Mouse (Mus musculus): ENCODE results near the gene 4930404H24Rik.
"Not testable (repeated sequence)": the region's sequence is repeated elsewhere in the genome, so short reads cannot be mapped to it uniquely, and the experiment has no call there.

4930404H24Rik gene

DNA sequence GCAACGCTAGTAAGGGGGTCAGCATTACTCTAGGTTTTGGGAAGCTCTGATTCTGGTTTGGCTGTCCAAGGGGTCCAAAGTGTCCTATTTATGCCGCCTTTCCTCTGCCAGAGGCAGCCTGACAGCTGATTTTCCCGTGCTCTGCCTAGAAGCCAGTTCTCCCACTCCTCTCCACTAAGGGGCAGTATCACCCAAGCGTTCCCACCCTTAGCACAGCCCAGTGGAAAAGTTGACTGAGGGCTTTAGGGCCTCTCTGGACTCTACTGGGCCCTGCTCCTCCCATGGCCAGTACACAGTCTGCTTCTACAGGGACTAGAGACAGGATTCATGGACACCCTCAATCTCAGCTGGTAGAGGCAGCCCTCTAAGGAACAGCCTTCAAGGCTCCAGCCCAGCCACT lies 14.0 kb upstream of the 4930404H24Rik start:
- peak; percentile 41 to 66 for DNase-seq (ENCODE audit: low spot score in 2 of 2)

DNA sequence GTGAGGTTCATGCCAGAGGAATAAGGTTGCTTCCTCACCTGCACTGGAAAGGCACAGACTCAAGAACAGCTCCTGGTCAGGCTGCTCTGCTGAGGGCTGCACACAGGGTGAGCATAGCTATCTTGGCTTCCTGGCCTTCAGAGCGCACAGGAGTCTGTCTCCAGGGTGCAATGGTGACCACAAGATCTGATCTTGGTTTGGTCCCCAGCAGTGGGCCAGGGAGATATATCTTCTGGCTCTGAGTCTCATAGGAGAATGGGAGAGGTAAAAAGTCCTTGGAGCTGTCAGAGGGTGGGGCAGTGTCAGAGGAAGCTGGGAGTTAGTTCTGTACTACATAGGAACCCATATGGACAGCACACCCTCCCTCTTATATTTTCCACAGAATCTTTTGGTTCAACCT lies 13.1 kb upstream of the 4930404H24Rik start:
- no peak for DNase-seq (ENCODE audit: low spot score in 2 of 2)

DNA sequence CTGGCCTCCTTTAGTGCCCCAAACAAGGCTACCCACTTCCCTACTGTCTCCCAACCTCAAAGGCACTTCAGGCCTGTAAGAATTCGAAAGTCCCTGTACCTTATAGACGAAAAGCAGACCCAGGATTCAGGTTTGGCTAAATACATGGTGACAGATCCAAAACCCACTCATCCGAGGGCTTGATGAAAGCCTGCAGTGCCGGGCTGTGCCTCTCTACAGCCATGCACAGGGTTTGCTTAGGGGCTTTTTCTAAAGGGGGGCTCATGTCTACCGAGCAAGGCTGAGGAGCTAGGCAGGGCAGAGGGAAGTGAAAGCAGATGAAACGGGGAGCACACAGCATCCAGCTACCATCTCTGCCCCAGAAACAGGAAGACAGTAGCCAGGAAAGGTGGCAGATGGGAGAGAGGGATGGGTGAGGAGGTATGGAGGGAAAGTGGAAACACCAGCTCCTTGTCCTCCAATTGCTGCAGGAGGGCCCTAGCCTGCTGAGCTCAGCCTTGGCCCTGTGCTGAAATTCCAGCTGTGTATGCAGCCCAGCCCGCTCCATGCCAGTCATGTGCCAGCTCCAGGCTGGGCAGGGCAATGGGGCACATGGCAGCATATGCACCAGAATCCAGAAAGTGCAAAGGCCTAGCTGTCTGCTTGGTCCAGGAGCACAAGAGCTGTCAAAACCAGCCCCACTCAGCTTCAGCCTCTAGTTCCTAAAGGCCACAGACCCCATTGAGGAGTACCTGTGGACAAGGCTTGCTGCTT lies 11.3 kb upstream of the 4930404H24Rik start:
- DNase-seq (ENCODE audit: low spot score in 2 of 2) = no peak

DNA sequence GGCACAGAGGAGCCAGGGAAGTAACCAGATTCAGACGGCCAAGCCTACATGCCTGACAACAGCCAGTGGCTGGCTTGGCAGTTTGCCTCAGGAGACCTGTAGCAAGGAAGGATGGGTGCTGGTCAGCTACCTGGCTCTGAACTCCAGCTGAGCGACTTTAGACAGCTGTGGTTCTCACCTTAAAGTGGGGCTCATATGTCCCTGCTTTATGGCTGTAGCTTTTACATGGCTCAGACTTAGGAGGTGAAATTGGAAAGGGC lies 10.8 kb upstream of the 4930404H24Rik start:
- DNase-seq (ENCODE audit: low spot score in 2 of 2) = no peak

DNA sequence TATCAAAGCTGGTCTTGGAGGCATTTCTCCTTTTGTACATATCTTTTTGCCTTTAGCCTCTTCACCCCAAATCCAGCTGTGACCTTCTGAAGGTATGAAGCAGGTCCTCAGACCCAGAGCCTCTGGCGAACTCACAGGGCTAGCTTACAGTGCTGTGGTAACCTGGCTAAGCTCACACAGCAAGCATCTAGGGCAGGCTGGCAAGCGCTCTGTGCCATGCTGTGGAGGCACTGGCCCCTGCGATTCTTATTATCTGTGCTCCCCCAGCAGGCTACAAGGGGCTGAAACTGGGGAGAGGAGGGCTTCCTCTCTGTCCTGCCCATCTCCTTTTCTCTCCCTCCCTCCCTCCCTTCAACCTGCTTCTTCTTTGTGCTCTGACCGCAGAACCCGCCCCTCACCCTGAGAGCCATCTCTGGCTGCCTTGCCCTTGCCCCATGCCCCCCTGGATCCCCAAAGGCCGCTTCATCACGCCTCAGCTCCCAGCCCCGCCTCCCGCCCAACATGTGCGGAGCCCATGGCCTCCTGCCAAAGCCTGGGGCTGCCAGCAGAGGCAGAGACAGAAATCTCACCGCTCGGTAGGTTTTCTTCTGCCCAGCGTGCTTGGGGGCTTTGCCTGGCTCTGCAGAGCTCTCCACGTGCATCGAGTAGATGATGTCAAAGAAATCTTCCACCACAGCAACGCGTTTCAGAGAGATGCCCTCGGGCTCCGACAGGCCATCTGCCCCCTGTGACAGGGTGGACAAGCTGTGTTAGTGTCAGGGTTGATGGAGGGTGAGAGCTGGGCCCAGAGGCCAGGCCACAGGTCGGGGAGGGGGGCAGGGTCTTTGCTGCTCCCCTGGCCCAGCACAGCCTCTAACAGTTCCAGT lies 9.2 kb upstream of the 4930404H24Rik start:
- peak; percentile 43 to 67 for DNase-seq (ENCODE audit: low spot score in 2 of 2)

DNA sequence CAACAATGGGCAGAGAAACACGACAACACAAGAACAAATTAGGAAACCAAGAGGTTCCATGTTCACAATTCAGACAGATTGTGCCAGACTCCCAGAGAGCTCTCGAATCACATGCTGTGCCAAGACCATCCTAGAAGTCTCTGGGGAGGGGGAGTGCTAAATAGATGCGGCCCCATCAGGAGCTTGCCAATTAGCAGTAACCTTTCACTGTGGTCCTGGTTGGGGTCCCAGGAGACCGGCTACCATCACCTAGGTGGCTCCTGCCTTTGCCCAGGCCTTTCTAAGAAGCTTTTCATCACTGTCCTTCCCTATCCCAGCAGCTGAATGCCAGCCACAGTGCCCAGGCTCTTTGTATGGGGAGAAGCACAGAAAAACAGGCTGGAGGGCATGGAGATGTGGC lies 8.5 kb upstream of the 4930404H24Rik start:
- no peak for DNase-seq (ENCODE audit: low spot score in 2 of 2)

DNA sequence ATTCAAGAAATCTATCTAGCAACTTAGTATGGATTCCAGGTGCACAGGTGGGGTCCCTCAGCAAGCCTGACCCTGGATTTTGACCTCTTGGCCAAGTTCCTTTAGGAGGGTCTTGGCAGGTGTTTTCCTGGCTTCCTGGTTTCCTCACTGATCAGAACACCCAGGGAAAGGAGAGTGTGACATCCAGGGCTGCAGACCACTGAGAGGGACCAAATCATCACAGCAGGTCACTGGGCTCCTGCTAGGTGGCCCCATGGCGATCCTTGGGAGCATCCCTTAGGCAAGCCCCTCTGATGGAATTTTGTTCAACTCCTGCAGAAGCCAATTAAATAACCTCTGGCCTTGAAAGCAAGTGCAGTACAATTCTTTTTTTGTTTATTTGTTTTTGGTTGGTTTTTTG lies 2.5 kb upstream of the 4930404H24Rik start:
- DNase-seq (ENCODE audit: low spot score in 2 of 2) = no peak

DNA sequence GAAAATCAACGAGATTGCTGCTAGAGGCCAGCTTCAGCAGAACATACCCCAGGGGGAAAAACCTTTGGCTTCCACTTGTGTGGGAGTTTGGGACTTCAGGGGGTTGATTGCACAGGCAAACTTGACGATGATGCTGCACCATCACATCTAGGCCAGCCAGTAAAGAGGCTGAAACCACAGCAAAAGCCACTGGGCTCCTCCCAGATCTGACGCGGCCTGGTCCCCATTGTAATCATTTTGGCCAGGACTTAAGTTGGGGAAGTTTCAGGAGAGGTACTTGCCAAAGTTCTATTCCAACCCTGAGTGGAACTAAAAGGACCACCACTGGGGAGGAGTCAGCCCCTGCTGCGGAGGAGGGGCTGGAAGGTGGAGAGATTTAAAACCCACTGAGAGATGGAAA lies 1.6 kb upstream of the 4930404H24Rik start:
- DNase-seq (ENCODE audit: low spot score in 2 of 2) = no peak

DNA sequence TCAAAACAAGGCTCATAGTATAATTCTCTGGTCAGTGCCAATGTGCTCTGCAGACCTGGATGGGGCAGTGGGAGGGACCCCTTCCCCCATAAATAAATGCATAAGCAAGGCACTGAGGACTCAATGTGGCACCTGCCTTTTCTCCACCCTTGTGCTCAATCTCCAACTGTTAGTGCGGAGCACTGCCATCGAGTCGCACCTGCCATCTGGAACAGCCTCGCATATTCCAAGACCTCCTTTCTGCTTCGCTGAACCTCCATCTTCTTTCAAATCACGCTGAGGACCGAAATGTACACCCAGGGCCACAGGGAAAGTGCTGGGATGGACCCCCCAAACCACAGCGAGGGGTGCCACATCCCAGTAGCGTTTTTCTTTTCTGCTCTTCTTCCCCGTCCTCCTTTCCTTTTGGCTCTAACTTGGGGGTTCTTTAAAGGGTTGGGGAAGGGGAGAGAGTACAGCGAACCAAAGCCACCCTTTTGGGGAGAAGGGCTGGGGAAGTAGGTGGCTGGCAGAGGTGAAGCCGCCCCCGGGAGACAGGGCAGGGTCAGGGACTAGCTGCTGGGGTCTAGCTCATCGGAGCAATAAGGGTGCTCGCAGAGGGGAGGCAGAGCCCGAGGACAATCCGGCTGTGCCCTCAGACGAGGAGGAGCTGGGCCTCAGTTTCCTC lies 945 bp upstream of the 4930404H24Rik start:
- DNase-seq (ENCODE audit: low spot score in 2 of 2) = no peak

DNA sequence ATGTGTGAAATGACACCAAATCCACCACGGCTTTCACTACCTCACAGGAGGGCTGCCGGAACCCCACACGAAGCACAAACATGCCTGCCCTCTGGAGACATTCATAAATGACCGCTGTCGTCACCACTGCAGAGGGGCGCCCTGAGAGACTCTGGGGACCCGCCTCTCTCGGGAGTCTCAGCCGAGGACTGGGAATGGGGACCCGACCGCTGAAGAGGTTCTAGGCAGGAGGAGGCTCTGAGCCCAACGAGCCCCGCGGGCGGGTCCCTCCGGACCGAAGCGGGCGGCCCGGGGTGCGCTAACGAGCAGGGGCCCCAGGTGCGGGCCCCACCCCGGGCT lies 442 bp upstream of the 4930404H24Rik start:
- DNase-seq (ENCODE audit: low spot score in 2 of 2) = no peak

DNA sequence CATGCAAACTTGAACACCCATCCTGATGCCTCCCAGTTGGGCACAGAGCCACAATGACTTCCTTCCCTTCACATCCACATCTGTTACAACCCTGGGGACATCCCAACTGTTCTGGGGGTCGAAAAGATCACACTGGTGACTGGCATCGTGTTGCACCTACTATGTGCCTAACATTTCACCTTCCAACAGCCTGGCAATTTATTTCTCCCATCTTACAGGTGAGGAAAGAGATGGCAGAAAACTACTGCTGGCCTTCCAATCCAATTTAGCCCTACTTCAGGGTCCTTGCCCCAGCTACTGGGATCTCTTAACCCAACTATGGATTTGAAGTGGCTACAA lies 772 bp downstream of the 4930404H24Rik start:
- DNase-seq (ENCODE audit: low spot score in 2 of 2) = no peak

DNA sequence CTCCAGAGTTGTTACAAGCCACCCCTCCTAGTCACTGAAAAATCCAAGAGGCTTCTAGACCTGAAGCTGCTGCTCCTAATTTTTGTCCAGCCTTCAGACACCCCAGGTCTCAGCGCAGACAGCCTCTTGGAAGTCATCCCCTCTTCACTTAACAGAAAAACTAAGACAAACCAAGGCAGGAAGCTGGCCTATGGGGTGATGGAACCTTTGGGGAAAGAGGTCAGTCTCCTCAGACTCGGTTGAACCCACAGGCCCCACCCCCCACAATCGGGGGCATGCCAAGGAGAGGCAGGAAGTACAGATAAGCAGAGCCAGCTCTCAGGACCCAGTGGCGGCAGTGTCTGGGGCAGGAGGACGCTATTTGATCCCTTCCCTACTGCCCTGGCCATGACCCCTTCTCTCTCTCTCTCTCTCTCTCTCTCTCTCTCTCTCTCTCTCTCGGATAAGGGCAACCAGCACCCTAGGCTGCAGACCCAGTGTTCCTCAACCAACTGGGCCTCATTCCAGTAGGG lies 1.2 kb downstream of the 4930404H24Rik start:
- DNase-seq (ENCODE audit: low spot score in 2 of 2) = peak; percentile 54 to 61

DNA sequence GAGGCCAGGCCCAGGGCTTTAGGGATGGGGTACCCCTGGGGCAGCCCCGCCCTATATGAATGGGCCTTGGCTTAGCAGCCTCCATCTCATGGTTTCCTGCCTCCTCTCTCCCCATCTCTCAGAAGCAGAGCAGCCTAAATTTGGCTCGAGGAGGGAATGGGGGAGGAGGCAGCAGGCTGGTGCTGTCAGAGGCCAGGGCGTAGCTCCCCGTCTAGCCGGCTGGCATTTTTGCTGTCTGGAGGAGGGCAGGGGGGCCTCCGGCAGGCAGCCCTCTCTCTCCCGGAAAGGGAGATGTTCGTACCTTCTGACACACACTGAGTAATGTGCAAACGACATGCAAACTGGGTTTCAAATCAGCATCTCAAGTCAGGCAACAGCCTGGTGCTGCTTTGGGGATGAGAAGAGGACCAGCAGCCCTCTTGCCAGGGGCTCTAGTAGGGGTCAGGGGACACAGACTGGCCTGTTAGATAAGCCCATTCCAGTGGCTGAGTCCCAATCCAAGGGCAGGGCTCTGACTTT lies 1.8 kb downstream of the 4930404H24Rik start:
- DNase-seq (ENCODE audit: low spot score in 2 of 2) = peak in 1 of 2 experiments; percentile 32

DNA sequence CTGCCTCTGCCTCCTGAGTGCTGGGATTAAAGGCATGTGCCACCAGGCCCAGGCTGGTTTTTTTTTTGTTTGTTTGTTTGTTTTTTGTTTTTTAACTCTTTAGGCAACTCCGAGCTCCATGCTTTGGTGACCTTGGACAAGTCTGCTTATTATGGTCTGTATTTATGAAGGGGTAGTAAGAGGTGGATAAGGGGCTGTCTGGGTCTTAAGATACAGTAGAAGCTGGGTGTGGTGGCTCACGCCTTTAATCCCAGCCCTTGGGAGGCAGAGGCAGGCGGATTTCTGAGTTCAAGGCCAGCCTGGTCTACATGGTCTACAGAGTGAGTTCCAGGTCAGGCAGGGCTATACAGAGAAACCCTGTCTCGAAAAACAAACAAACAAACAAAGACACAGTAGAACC lies 2.8 kb downstream of the 4930404H24Rik start:
- DNase-seq (ENCODE audit: low spot score in 2 of 2) = not testable (repeated sequence)

DNA sequence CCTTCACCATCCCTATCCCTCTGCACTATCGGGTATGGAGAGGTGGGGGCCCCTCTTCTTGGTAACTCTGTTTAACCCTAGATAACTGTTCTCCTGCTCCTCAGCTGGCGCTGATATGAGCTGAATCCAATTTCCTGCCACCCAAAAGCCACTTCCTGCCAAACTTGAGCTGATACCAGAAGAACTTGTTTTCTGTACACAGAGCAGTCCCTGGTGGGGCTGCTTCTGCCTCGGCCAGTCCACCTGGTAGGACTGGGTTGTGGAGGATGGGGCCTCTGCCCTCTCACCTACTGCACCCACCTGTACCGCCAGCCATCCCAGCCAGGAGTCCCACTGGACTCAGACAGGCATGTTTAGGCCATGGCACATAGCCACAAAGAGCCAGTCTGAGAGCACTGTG lies 3.2 kb downstream of the 4930404H24Rik start:
- DNase-seq (ENCODE audit: low spot score in 2 of 2) = no peak

DNA sequence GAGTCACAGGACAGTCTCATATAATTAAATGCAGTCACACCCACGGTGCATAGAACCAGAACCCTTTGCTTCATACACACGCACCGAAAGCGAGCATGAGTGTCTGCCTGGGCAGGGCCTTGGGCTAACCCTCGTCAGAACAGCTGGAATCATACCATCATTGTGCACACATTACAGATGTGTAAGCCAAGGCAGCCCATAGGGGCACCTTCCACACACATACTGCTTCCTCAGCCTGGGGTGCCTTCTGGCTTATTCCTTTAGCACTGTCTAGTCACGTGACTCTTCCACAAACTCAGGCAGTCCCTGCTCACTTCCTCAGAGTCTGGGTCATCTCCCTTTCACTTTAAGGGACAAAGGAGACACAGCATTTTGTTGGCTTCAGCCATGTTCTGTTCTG lies 3.7 kb downstream of the 4930404H24Rik start:
- no peak for DNase-seq (ENCODE audit: low spot score in 2 of 2)

DNA sequence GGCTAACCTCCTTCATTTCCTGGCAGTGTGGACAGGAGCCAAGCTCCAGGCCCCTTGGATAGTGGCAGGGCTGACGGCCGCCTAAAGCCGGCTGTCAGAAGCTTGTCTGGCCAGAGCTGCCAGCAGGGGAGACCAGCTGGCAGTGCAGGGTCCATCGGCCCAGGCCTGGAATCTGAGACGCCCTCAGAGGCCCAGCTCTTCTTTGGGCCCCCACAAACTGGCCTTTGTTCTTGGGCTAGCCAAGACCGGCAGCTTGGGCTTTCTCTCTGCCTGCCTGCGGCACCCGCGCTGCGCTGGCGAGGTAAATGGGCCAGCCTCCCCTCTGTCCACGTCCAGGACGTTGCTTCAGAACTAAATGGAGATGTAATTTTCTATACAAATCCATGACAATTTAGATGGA lies 4.3 kb downstream of the 4930404H24Rik start:
- no peak for DNase-seq (ENCODE audit: low spot score in 2 of 2)

DNA sequence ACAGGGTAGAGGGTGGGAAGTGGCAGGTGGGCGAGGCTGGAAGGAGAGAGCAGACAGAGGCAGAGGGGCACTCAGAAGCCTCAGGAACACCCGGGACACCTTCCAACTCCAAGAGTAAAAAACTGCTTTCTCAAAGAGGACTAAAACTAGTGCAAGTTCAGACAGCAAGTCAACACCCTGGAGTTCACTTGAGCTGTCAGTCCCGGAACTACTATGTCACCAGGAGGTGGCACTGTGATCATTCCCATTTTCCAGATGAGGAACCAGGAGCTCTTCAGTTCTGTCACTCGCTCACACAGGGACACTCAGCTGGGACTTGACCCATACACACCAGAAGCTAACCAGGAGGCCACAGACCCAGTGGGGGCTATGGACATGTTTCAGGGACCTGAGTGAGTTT lies 6.6 kb downstream of the 4930404H24Rik start:
- DNase-seq (ENCODE audit: low spot score in 2 of 2) = no peak

DNA sequence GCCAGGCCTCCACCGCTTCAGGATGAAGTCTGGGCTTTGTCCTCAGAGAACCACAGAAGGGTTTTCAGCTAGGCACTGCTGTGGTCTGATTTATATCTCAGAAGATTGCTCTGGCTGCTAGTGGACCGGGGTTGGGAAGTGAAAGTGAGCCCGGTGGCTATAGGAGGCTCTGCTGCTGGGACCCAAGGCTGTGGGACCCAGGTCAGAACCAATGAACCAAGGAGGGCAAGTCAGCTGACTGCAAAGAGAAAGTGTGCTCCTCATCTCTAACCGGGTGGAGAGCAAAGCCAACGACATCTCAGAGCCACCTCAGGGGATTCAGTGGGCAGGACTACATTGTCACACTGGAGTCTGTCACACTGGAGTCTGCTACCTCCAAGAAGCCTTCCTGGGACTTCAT lies 13.8 kb downstream of the 4930404H24Rik start:
- no peak for DNase-seq (ENCODE audit: low spot score in 2 of 2)

DNA sequence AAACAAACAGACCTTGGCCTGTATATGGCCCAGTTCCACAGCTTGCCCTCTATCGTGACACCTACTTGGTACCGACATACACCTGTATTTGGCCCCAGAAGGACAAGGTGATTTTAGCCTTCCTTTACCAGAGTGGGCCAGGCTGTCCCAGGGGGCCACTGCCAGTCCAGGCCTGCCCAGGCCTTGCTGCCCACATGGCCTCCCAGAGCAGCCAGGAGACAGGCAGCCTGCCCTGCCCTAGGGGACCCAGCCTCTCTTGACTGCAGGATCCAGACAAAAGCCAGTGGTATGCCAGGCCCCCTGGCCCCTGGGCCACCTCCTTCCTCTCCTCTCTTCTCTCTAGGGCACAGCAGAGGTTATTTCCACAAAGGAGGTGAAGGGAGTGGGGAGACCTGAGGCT lies 15.4 kb downstream of the 4930404H24Rik start:
- no peak for DNase-seq (ENCODE audit: low spot score in 2 of 2)

DNA sequence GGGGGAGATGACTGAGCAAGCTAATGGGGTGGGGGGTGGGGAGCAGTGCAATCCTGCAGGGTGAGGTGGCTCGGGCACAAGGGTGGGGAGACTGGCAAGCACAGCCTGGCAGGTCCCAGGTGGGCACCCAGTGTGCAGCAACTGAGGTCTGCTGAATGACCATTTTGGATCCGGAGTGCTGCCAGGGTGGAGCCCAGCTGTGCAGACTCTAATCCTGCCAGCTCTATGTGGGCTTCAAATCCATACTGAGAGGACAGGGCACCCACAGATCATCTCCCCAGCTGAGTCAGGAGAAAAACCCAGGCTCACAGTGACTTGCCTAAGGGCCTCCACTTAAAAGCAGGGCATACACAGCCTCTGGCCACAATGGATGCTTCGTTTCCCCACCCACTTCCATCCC lies 15.8 kb downstream of the 4930404H24Rik start:
- DNase-seq (ENCODE audit: low spot score in 2 of 2) = no peak

DNA sequence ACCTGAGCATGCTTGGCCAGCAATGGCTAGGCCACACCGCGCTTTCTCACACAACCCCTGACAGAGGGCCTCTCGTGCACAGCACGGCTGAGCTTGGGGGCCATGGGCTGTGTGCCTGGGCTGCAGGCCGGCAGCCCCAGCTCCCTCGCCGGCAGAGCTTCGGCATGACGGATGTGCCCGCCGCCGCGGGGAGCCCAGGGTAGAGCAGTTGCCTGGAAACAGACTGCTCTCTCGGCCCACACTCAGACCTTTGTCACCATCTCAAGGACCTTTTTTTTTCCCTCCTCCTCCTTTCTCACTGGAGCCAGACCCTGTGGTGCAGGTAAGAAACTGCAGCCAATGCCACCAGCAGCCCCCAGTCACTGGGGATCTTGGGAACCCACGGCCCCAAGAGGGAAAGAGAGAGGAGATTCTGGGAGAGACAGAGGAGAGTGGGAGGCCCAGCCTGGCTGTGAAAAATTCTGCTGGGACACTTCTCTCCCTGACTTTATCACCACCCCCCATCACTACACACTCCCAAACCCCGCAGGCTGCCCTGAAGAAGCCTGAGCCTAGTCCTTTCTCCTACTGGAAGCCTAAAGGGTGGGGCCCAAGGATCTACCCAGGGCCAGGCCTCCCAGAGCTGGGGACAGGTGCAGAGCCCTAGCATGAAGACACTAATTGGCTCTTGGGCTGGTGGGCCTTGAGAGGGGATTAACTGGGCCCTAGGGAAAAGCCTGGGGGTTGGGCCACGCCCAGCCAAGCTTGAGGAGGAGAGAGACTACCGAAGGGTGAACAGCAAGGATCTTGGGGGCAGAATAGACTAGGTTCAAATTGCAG lies 16.8 kb downstream of the 4930404H24Rik start:
- no peak for DNase-seq (ENCODE audit: low spot score in 2 of 2)
